Mouse (Mus musculus): ENCODE measurements around the gene Ms4a4a.

GRCm38 (mm10) chr19:11387109-11387508 is 11.8 kb downstream of the Ms4a4a start:
- TF ChIP-seq POLR2AphosphoS2 (IDR thresholded peaks at IDR 0.05; ENCODE audit: insufficient read length, low read depth) (no peak), POLR2A (IDR thresholded peaks at IDR 0.05; ENCODE audit: insufficient read length, low read depth) (no peak), MYOG (IDR thresholded peaks at IDR 0.05; ENCODE audit: control insufficient read depth in 1 of 3, insufficient read depth in 1 of 3, insufficient read length in 2 of 3, low read depth in 2 of 3) (no peak), E2F4 (IDR thresholded peaks at IDR 0.05; ENCODE audit: insufficient read depth) (no peak), MAX (IDR thresholded peaks at IDR 0.05; ENCODE audit: low read depth) (no peak), USF1 (IDR thresholded peaks at IDR 0.05; ENCODE audit: low read depth) (no peak), TCF12 (IDR thresholded peaks at IDR 0.05; ENCODE audit: insufficient read depth, poor library complexity, severe bottlenecking) (no peak), CEBPB (IDR thresholded peaks at IDR 0.05; ENCODE audit: insufficient read depth, poor library complexity, severe bottlenecking) (no peak), TCF3 (IDR thresholded peaks at IDR 0.05; ENCODE audit: insufficient read length, low read depth) (no peak), MYOD1 (IDR thresholded peaks at IDR 0.05; ENCODE audit: control insufficient read depth in 1 of 3, insufficient read length in 2 of 3, low read depth in 2 of 3) (no peak), SRF (IDR thresholded peaks at IDR 0.05; ENCODE audit: control insufficient read depth, insufficient read length, low read depth) (no peak), REST (IDR thresholded peaks at IDR 0.05; ENCODE audit: insufficient read depth, insufficient read length) (no peak)
